Comparison of ENCODE assay signal across 14 mouse cellular contexts in the genomic region with DNA sequence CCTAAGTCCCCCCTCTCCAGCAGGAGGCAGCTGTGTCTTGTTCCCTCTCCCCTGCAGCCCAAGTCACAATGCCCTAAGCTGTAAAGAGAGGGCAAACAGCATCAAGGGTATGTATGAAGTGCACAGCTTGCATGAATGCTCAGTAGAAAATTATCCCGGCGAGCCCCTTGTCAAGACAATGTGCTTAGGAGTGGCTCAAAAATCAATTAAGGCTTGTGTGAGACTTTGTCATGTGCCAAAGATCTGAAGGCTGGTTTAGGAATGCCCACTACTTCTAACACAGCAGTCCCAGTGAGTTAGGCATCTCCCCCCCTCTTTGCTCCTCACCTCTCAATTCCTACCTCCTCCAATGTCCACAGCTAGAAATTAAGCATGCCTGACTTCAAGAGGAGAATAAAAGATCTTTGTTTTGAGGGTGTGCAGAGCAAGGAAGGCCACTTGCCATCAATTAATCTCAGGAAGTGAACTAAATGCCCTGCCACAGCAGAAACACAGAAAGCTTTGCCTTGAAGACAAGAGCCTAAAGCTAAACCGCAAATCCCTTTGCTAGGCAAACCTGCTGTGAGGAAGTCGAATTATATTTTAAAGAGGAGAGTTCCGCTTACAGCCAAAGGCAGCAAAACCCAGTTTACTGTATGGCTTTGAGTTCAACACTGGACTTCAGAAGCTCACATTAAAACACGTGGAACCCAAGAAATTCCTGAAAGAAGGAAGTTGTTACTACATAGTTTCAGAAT.
DNase-seq lines count a peak whose midpoint lies in the region; ATAC-seq and TF ChIP-seq lines count a peak whose summit lies in the region.
"Had no signal": no experiment of that assay in that cellular context is flagged by ENCODE, and none has a peak within 500 bp of the region (broad histone marks: within the 10 kb centered on the region; RNA-seq: fewer than 3 reads in every experiment).

No protein-coding gene starts in this region.

- no peaks in the 10 kb centered on the region for H3K36me3 ChIP-seq in kidney, postnatal 0 days (ENCODE audit: insufficient read depth, low read length)
- H3K36me3 ChIP-seq in forebrain, embryonic 12.5 days (replicated peaks) = no peaks in the 10 kb centered on the region
- H3K36me3 ChIP-seq in midbrain, postnatal 0 days (ENCODE audit: insufficient read depth, low read length) = no peaks in the 10 kb centered on the region

- H3K4me1 ChIP-seq in kidney, postnatal 0 days (replicated peaks; ENCODE audit: insufficient read depth, low read length) = no peaks in the 10 kb centered on the region; the same call in 1 of the 2 replicates
- peaks cover 16% of the 10 kb centered on the region for H3K4me1 ChIP-seq in forebrain, embryonic 12.5 days
- H3K4me1 ChIP-seq in midbrain, postnatal 0 days (ENCODE audit: insufficient read depth, low read length) = no peaks in the 10 kb centered on the region

- DNase-seq in kidney, postnatal 0 days (ENCODE audit: low spot score) = peak; percentile 22
- DNase-seq in kidney, adult 18-20 months = no peak
- peak; percentile 53 for DNase-seq in hindlimb bud, embryonic 11.5 days (ENCODE audit: extremely low spot score, low read depth, low spot score)
- no peak for DNase-seq in midbrain, postnatal 0 days (ENCODE audit: low spot score)
- DNase-seq in adrenal gland, postnatal 36 days = no peak
- DNase-seq in cerebellum, postnatal 25 days = no peak
- DNase-seq: adrenal gland, adult 2 months; cerebellum, adult 11 months; heart, adult 11 months; right cerebral cortex, postnatal 25 days had no signal

- ATAC-seq in kidney, postnatal 0 days (replicated peaks; ENCODE audit: low FRiP score, low read depth) = no peak
- peak; percentile 71 for ATAC-seq in forebrain, embryonic 12.5 days (ENCODE audit: low FRiP score)
- 0 out of 2 replicates have a peak, but pooled peaks have one; percentile 31 for ATAC-seq in midbrain, postnatal 0 days (ENCODE audit: low FRiP score)
- no peak for ATAC-seq in erythroblast, adult 5-6 weeks (replicated peaks; ENCODE audit: low FRiP score, poor library complexity, severe bottlenecking)

- TF ChIP-seq CTCF in kidney, postnatal 0 days (IDR thresholded peaks at IDR 0.05; ENCODE audit: low read depth) = no peak
- TF ChIP-seq CTCF in midbrain, postnatal 0 days (IDR thresholded peaks at IDR 0.05) = no peak

- no peak overlapping the region for H3K27ac ChIP-seq in kidney, postnatal 0 days
- H3K27ac ChIP-seq in forebrain, embryonic 12.5 days = no peak overlapping the region
- H3K27ac ChIP-seq in midbrain, postnatal 0 days (ENCODE audit: low read depth, low read length) = no peak overlapping the region
- H3K27ac ChIP-seq: liver, embryonic 14.5 days had no signal

- 43% methylated on average over 6 of the region's 6 CpGs for WGBS in kidney, postnatal 0 days
- WGBS in forebrain, embryonic 12.5 days = 5% methylated on average over 6 of the region's 6 CpGs
- WGBS in midbrain, postnatal 0 days = 18% methylated on average over 6 of the region's 6 CpGs

- no peaks in the 10 kb centered on the region for H3K27me3 ChIP-seq in kidney, postnatal 0 days (ENCODE audit: insufficient read depth, low read length)
- peaks cover 87% of the 10 kb centered on the region for H3K27me3 ChIP-seq in forebrain, embryonic 12.5 days
- no peaks in the 10 kb centered on the region for H3K27me3 ChIP-seq in midbrain, postnatal 0 days (ENCODE audit: insufficient read depth, low read length)

- no peaks in the 10 kb centered on the region for H3K9me3 ChIP-seq in kidney, postnatal 0 days (replicated peaks; ENCODE audit: low read length)
- H3K9me3 ChIP-seq in forebrain, embryonic 12.5 days = no peaks in the 10 kb centered on the region
- no peaks in the 10 kb centered on the region for H3K9me3 ChIP-seq in midbrain, postnatal 0 days (ENCODE audit: low read length)

- no peak overlapping the region for H3K9ac ChIP-seq in kidney, postnatal 0 days (ENCODE audit: low read depth, low read length)
- no peak overlapping the region for H3K9ac ChIP-seq in forebrain, embryonic 12.5 days
- no peak overlapping the region for H3K9ac ChIP-seq in midbrain, postnatal 0 days (replicated peaks; ENCODE audit: low read length, poor library complexity, severe bottlenecking)
- H3K9ac ChIP-seq: liver, embryonic 14.5 days had no signal

- no peak overlapping the region for H3K4me2 ChIP-seq in kidney, postnatal 0 days (ENCODE audit: low read length)
- 0 out of 2 replicates have a peak overlapping the region, but pooled peaks have one; percentile 8 for H3K4me2 ChIP-seq in forebrain, embryonic 12.5 days
- no peak overlapping the region for H3K4me2 ChIP-seq in midbrain, postnatal 0 days (ENCODE audit: low read depth, low read length, poor library complexity, severe bottlenecking)

- H3K4me3 ChIP-seq in kidney, postnatal 0 days (replicated peaks; ENCODE audit: low read depth, low read length) = no peak overlapping the region
- no peak overlapping the region for H3K4me3 ChIP-seq in forebrain, embryonic 12.5 days (replicated peaks)
- no peak overlapping the region for H3K4me3 ChIP-seq in midbrain, postnatal 0 days (ENCODE audit: low read depth, low read length)
- H3K4me3 ChIP-seq: myocyte had no signal

Comparison
In these comparisons a context has a peak if more than half of its experiments do, and no peak if none do; other contexts are left out.
1. DNase-seq: peak in kidney, postnatal 0 days (single experiment) and hindlimb bud, embryonic 11.5 days (single experiment); none in kidney, adult 18-20 months (single experiment), midbrain, postnatal 0 days (single experiment), adrenal gland, postnatal 36 days (0 of 2) and cerebellum, postnatal 25 days (0 of 2).
2. ATAC-seq: peak in forebrain, embryonic 12.5 days (single experiment) and midbrain, postnatal 0 days (single experiment); none in kidney, postnatal 0 days (single experiment) and erythroblast, adult 5-6 weeks (single experiment).